Comparison of ENCODE assay signal across 30 mouse cellular contexts in the genomic region with DNA sequence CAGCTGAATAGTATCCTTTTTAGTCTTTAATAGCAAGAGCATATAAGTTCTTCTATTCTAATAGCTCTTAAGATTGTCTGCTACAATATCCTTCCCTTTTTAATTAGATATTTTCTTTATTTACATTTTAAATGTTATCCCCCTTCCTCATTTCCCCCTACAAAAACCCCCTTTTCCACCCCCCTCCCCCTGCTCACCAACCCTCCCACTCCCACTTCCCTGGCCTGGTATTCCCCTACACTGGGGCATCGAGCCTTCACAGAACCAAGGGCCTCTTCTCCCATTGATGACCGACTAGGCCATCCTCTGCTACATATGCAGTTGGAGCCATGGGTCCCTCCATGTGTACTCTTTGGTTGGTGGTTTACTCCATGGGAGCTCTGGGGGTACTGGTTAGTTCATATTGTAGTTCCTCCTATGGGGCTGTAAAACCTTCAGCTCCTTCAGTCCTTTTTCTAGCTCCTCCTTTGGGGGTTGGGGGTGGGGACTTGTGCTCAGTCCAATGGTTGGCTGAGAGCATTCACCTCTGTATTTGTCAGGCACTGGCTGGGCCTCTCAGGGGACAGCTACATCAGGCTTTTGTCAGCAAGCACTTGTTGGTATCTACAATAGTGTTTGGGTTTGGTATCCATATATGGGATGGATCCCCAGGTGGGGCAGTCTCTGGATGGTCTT. TPM values are rescaled to one million over a fixed set of nuclear protein-coding genes. Genes with fewer than 3 reads are reported as not detected.
"Had no signal": no experiment of that assay in that cellular context is flagged by ENCODE, and none has a peak within 500 bp of the region (broad histone marks: within the 10 kb centered on the region; RNA-seq: fewer than 3 reads in every experiment).

No protein-coding gene starts in this region.

RNA-seq across cellular contexts. Expression of a gene that starts 3.6 kb away (rescaled TPM):
- total RNA-seq: gastrocnemius, adult 2 months; gastrocnemius, postnatal 10 days; gastrocnemius, postnatal 25 days; heart, postnatal 4 days had no signal
- polyA plus RNA-seq: heart, embryonic 12.5 days; hindbrain, embryonic 14.5 days; limb, embryonic 10.5 days; limb, embryonic 12.5 days had no signal

RNA-seq across cellular contexts. Expression of a gene that starts 22.1 kb away (rescaled TPM):
- total RNA-seq: gastrocnemius, adult 2 months; gastrocnemius, postnatal 10 days; granulocyte monocyte progenitor cell, adult 5-6 weeks; layer of hippocampus, adult 2 months; layer of hippocampus, postnatal 10 days; layer of hippocampus, postnatal 25 days; left cerebral cortex, adult 2 months; left cerebral cortex, postnatal 14 days; left cerebral cortex, postnatal 36 days had no signal
- polyA plus RNA-seq: frontal cortex, adult 2 months; heart, embryonic 14.5 days; hindbrain, embryonic 12.5 days; intestine, postnatal 0 days; kidney, embryonic 14.5 days; limb, embryonic 10.5 days; limb, embryonic 12.5 days had no signal

RNA-seq across cellular contexts. Expression of a gene that starts 55.8 kb away (rescaled TPM):
- total RNA-seq: gastrocnemius, adult 2 months; gastrocnemius, postnatal 10 days; gastrocnemius, postnatal 25 days; gastrocnemius, postnatal 4 days; heart, postnatal 10 days; heart, postnatal 25 days; heart, postnatal 4 days; layer of hippocampus, adult 2 months; layer of hippocampus, postnatal 25 days; left cerebral cortex, adult 2 months had no signal
- polyA plus RNA-seq: frontal cortex, adult 2 months; heart, embryonic 12.5 days; heart, embryonic 14.5 days; heart, embryonic 16.5 days; hindbrain, embryonic 10.5 days; hindbrain, embryonic 12.5 days; hindbrain, embryonic 14.5 days; hindbrain, embryonic 16.5 days; intestine, embryonic 15.5 days; intestine, postnatal 0 days; kidney, embryonic 14.5 days; kidney, embryonic 16.5 days; limb, embryonic 10.5 days; limb, embryonic 12.5 days; limb, embryonic 14.5 days; liver, embryonic 11.5 days had no signal
